In genomic region chr11:69682840-69683533, GRCm38 (mm10) we compare ENCODE assay signal across 1 mouse cellular context.
TF ChIP-seq lines count a peak whose summit lies in the region.

No protein-coding gene starts in this region.

TF ChIP-seq in C2C12, 6 proteins besides CTCF, POLR2A, EP300 and RAD21:
- TF ChIP-seq MAX (IDR thresholded peaks at IDR 0.05) (no peak), USF1 (IDR thresholded peaks at IDR 0.05; ENCODE audit: low read depth) (no peak), MYOG (IDR thresholded peaks at IDR 0.05; ENCODE audit: control insufficient read depth, extremely low read depth, insufficient read length) (no peak), CEBPB (IDR thresholded peaks at IDR 0.05; ENCODE audit: low read depth) (no peak), FOSL1 (IDR thresholded peaks at IDR 0.05; ENCODE audit: insufficient read depth, low read length, poor library complexity, severe bottlenecking) (no peak), MYOD1 (IDR thresholded peaks at IDR 0.05; ENCODE audit: control insufficient read depth, insufficient read length, low read depth) (no peak)
